Mouse (Mus musculus) cerebellum, postnatal 25 days (tissue): ENCODE data around the gene Olfr1251.
"Not testable (repeated sequence)": the region's sequence is repeated elsewhere in the genome, so short reads cannot be mapped to it uniquely, and the experiment has no call there.

Experiments
- DNase-seq, 2 experiments: peaks; one replicate each; pipeline ENCODE4 v3.0.0; 2021; ENCODE audit warnings: mixed read lengths in 2 of 2

The Olfr1251 gene

DNA sequence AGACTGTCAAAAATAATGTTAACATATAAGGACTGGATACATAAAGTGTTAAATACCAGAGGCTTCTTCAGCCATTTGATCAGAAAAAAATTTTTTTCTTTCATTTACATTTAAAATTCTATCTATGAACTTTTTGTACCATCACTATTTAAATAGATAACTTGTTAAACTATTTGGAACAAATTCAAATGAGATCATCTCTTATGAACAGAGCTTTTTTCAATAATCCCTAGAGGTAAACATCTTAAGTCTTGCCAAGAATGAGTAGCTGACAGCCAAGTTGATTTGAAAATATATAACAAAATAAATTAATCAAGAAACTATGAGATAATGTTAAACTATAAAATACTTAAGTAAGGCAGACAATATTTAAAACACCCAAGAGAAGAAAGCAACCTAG is at the start of gene Olfr1251:
Olfr1251 (minus strand) TSS at position 101 of the 400 bp plus-strand sequence.
- no peak for DNase-seq

DNA sequence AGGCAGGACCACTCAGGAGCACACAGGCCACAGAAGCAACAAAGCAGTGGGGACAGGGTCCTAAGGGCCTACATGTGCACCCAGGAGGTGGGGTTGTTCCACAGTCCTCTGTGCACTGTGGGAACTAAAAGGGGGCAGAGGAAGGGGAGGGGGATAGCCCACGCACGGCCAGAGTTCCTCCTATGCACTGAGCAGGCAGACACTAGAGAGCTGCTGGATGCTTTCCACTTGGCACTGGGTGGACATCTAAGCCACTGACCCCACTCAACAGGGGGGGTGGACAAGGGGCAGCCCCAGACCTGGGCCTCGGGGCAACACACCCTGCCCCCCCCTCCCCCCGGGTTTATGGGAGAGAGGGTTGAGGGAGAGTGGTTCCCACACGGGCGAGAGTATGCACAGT is 20.2 kb upstream of the Olfr1251 start:
- DNase-seq = no peak

DNA sequence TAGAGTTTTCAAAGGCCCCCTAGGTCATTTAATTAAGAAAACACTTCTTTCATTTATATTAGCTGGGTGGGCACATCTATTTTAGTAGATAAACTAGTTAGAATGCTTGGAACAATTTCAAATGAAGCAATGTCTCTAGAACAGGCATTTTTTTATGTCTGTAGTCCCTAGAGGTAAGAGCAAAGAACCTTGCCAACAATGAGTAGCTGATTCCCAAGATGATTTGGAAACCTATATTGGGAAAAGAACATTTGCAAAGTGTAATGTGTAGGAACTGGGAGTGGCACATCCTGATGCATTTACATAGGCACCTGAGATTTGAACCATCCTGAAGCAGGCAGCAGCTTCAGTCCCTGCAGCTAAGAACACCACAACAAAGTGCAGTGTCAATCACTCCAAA is 10.4 kb downstream of the Olfr1251 start, which contains the start of gene Olfr1250:
Olfr1250 (minus strand) TSS at position 101 of the 400 bp plus-strand sequence.
- DNase-seq = no peak

DNA sequence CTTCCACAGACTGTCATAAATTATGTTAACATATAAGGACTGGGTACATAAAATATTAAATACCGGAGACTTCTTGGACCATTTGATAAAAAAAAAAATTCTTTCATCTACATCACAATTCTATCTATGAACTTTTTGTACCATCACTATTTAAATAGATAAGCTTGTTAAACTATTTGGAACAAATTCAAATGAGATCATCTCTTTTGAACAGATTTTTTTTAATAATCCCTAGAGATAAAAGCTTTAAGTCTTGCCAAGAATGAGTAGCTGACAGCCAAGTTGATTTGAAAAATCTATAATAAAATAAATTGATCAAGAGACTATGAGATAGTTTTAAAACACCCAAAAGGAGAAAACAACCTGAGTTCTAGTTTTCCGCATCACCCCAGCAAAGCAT is 36.9 kb downstream of the Olfr1251 start, which contains the start of gene Olfr1249:
Olfr1249 (minus strand) TSS at position 101 of the 400 bp plus-strand sequence.
- DNase-seq = no peak

DNA sequence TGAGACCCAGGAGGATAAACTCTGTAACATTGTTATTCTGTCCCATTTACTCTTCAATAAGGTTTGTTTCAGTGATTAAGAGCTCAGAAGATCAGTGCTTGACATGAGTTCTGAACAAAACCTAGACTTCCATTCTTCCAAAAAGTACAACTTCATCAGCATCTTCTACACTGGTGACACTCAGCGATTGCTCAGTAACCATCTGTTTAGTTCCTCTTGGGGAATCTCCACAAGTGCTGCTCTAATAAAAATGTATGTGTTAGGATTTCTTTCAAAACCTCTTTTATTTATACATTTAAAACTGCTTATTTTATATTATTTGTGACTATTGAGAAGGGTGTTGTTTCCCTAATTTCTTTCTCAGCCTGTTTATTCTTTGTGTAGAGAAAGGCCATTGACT is 53.6 kb downstream of the Olfr1251 start, which contains the start of gene Olfr1248:
Olfr1248 (minus strand) TSS at position 101 of the 400 bp plus-strand sequence.
- DNase-seq = not testable (repeated sequence)
